Mouse (Mus musculus) heart, adult 11 months (tissue): ENCODE measurements around the gene Slc25a27.

Experiments
- DNase-seq: peaks from one replicate; pipeline ENCODE4 v3.0.0; 2022

The Slc25a27 gene

GRCm38 (mm10) chr17:43666576-43667289 is at the start of gene Slc25a27:
Slc25a27 (minus strand) TSS chr17:43667214.
- peak; percentile 99 for DNase-seq

- DNase-seq = no peak
Observed at GRCm38 (mm10) chr17:43716601-43717000, 49.6 kb upstream of the Slc25a27 start.

GRCm38 (mm10) chr17:43714191-43714590 is 47.2 kb upstream of the Slc25a27 start:
- peak; percentile 89 for DNase-seq

DNA sequence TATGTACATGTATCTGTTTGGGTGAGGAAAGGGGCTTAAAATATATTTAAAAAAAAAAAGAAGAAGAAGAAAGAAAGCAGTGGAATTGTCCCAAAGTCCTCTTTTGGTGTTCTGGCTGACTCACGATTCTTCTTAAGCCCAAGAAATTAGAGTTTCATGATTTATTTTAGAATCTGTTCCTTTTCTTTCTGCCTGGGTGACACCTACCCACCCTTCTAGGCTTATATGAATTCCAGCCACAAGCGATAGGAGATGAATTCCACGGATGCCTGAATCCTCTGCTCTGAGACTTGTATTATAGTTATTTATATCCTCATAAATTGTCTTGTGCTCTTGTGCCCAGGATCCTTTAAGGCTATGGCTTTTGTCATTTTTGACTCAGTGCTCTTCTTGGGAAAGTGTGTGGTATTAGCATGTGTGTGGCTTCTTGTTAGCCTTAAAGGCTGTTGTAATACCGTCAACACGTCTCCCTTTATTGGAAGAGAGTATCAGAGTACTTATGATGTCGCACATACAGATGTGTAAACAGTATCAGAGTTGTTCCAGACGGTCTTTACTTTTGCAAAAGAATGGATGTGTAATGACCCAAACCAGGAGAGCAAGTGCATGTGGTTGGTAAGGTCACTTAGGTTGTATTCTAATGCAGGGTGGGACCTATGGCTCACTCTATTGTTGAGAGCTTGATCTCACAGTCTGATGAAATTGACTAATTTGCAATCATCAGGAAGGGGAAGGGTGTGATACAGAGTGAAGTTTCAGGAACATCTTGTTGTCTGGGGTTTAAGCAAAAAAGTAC is 44.7 kb upstream of the Slc25a27 start:
- peak; percentile 49 for DNase-seq

GRCm38 (mm10) chr17:43707254-43707653 is 40.2 kb upstream of the Slc25a27 start:
- peak; percentile 95 for DNase-seq

GRCm38 (mm10) chr17:43706749-43707148 is 39.7 kb upstream of the Slc25a27 start:
- no peak for DNase-seq

DNA sequence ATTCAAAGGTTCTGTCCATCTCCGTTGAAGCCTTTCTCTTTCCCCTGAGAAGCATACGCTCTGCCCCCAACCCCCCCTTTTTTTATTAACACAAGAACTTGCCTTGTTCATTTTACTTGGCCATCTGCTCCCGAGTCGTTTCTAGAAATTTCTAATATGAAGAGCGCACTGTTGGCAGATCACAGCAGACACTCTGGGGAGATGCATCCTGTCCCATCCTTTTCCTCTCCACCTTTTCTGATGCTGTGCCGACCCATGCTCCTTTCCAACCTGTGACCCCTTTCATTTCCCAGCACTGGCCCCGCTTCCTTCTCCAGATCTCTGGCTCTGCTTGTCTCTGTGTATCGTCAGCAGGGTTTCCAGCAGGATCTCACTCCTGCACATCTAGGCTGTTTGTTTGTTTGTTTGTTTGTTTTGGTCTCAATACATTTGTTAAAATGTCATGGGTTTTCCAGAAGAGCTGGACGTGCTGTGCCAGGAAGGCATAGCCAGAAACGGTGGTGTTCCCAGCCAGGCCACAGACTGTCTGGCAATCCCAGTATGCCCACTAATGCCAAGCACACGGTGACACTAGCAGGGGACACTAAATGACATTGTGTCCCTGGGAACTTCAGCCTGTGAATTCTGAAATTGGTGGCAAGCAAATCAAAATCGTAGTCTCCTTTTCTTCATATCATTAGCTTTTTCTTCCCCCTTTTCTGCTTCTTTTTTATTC is 37.4 kb upstream of the Slc25a27 start:
- DNase-seq = peak; percentile 49

- peak; percentile 78 for DNase-seq
Observed at GRCm38 (mm10) chr17:43701060-43701459, 34.0 kb upstream of the Slc25a27 start.

GRCm38 (mm10) chr17:43698997-43699649 is 32.1 kb upstream of the Slc25a27 start:
- DNase-seq = peak; percentile 89

- peak; percentile 80 for DNase-seq
Observed at GRCm38 (mm10) chr17:43689591-43689990, 22.6 kb upstream of the Slc25a27 start.

DNA sequence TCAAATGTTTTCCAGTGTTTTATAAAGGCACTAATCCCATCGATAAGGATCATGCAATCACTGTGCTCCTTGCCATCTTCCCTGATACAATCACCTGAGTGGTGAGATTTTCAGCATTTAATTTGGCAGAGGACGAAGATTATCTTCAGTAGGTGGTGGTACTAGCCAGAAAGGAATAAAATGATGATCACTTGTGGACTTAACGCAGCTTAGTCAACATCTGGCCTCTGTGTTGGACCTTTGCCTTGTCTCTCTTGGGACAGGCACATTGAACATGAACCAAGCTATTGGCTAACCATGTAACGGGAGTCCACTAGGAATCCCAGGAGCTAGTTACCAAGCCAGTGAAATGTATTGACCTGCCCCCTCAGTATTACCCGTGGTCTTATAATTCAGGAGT is 17.6 kb upstream of the Slc25a27 start:
- peak; percentile 83 for DNase-seq

DNA sequence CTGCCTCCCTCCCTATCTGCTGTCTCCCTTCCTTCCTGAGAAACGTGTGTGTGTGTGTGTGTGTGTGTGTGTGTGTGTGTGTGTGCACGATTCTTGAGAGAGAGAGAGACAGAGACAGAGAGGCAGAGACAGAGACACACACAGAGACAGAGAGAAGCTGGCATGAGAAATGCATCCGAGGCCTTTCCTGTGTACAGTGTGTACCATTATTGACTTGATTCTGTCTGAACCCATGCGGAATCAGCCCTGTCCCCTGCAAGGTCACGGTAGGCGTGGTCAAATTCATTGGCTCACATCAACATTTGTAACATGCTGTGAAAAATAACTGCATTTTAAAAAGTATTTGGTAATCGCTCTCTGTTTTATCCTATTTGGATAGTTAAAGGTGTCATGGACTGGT is 17.1 kb upstream of the Slc25a27 start:
- peak; percentile 27 for DNase-seq

- DNase-seq = no peak
Observed at GRCm38 (mm10) chr17:43677317-43677716, 10.3 kb upstream of the Slc25a27 start.

DNA sequence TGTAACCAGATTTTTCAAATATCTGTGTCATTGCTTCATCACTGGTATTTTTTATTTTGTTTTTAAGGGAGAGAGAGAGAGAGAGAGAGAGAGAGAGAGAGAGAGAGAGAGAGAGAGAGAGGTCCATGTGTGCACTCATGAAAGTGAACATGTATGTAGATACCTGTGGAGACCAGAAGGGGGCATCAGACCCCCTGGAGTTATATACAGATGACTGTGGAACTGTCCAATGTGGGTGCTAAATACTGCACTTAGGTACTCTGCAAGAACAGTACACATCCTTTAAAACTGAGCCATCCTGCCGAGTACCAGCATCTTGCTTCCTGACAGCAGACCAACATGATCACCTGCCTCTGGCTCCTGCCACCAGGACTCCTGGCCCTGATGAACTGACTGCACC is 9.2 kb upstream of the Slc25a27 start:
- no peak for DNase-seq

DNA sequence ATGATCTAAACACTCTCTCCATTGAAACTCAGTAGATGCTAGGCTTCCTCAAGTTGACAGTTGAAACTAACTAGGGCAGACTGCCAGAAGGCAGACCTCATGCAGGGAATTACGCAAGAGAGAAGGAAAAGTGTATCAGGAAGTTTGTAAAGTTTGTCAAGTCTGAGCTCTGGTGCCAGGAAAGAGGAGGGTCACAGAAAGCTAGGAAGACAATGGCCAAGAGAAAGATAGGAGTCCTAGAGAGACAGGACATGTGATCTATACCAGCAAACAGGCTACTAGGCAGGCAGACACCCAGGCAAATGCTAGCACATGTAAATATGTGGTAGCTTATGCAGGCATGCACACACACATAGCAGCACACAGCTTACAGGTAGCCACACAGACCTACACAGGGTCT is 8.2 kb upstream of the Slc25a27 start:
- DNase-seq = peak; percentile 94

GRCm38 (mm10) chr17:43671907-43672306 is 4.9 kb upstream of the Slc25a27 start:
- peak; percentile 29 for DNase-seq

GRCm38 (mm10) chr17:43669145-43669695 is 2.2 kb upstream of the Slc25a27 start:
- peak; percentile 82 for DNase-seq

- DNase-seq = peak; percentile 90
Observed at GRCm38 (mm10) chr17:43667290-43667843, 353 bp upstream of the Slc25a27 start, which contains the start of gene Cyp39a1. Cyp39a1 (plus strand) TSS chr17:43667425.

DNA sequence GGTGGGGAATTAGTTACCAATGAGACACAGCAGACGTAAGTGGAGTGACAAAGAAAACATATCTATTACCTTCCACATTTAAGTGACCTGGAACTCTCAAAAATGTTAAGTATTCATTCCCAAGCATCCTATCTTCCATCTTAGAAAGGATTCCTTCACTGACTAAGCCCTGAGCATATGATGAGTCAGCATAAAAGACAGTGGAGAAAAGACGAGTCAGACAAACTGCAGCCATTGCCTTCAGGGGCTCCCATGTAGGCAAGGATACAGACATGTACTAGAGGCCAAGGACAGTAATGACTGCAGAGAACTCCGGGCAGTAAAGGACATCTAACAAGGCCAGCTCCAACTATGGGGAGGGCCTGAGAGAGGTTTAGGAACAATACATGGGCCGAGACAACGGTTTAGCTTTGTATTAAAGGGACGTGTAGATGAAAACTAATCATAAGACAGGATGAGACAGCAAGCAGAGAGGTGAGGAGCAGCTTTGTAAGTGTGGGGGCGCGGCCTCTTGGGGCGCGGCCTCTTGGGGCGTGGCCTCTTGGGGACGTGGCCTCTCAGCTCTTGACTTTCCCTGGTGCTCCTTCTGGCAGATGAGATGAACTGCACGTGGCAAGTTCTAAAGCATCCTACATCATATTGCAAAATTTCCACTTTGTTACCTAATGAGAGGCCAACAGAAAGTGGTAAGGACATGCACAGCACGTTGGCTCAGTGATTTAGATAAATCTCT is 15.5 kb downstream of the Slc25a27 start:
- DNase-seq = peak; percentile 70

DNA sequence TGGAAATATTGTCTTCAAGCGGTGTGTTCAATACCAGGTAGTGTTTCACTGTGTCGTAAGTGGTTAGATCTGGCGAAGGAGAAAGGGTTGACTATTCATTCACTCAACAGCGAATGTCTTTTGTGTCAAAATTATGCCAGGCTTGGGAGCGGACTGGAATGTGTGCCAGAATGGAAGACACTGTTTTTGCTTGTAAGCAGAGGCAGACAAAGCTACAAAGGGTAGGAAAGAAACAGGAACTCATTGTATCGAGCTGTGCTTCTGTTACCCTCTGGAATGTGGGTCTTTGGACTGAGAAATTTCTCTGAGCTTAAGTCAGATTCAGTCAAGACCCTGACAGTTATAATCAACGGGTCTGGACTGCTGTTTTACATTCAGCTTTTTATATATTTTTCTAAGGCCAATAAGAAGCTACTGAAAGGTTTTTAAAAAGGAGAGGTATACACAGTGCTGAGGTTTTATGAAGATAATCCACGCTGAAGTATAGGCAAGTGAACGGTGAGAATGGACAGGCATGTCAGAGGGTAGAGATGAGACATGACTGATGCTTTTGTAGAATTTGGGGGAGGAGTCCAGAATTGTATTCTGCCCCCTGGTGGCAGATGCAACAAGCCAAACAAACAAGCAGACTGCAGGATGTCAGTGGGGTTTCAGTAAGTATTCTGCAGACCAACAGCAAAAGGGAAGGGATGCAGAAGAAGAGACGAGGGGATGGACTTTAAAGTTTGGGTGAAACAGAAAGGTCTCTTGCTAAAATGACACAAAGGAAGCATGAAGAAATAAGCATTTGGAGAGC is 17.2 kb downstream of the Slc25a27 start:
- DNase-seq = peak; percentile 64

DNA sequence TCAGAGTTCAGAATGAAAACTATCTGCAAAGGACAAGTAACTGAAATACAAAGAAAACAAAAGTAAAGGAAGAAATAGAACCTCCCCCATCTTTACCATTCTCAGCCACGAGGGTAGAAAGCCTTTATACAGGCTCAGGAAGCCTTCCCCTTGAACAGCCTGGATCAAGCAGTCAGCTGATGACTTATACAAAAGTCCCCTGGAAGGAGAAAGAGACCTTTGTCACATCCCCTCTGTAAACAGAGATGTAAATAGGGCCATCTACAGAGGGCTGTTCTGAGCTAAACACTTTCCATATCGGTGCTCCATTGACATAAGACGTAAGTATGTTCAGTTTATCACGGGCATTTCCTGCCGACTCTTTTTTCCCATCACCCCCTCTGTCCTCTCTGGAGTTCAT is 20.1 kb downstream of the Slc25a27 start:
- peak; percentile 51 for DNase-seq
